Mouse (Mus musculus): ENCODE data around the gene Pih1d1.

GRCm38 (mm10) chr7:45185921-45186320 lies 31.8 kb downstream of the Pih1d1 start:
- TF ChIP-seq EP300 (IDR thresholded peaks at IDR 0.05; ENCODE audit: low read depth) = no peak
- TF ChIP-seq CTCF (IDR thresholded peaks at IDR 0.05; ENCODE audit: low read depth) = no peak
